Mouse (Mus musculus): ENCODE measurements around the gene Sec14l4. TPM values are rescaled to one million over a fixed set of nuclear protein-coding genes. Genes with fewer than 3 reads are reported as not detected.

Sec14l4 gene
- 0.67 and 1.1 TPM in 2 replicates for polyA plus RNA-seq (2015; fragmentation: Nextera tagmentation; extraction: Ambion mirVana)

DNA sequence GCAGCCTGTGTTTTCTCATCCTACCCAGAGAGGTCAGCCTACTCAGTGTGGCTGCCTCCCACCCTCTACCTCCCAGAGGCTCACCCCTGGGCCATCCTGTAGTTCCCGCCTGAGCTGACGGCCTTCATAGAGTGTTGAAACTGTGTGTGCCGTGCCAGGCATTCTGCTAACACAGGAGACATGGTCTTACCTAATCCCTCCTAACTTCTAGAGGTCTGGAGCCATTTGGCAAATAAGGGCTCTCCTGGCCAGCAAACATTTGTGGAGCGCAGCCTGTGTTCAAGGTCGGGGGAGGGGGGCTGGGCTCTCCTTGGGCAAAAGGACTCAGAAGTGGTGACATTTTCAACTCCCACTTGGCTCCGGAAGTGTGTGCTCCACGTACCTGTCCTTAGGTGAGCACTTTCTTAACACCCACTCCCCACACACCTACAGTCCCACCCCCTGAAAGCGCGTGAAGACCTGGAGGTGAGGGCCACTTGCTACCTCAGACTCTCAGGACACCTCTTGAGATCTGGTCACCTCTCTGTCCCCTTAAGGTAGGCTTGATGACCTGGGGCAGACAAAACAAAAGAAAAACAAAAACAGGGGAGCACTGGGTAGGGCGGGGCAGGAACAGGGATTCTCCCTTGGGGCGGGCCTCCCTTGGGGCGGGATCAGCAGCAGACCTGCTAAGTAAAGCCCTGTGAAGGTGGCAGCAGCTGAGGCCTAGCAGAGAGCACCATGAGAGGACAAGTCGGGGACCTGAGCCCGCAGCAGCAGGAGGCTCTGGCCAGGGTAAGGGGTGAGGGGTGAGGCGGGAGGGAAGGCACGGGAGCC is at the start of gene Sec14l4:
Gene Sec14l4, plus strand, starts transcription at position 337 of the 816 bp plus-strand sequence.
- Histone ChIP-seq H3K4me1 (no peaks in the 10 kb centered on the region), H3K9me3 (no peaks in the 10 kb centered on the region), H3K27ac (no peak within 1 kb of the TSS), H3K27me3 (peaks cover 12% of the 10 kb centered on the region; the same call in 1 of the 2 replicates), H3K4me3 (no peak within 1 kb of the TSS), H3K4me2 (no peak within 1 kb of the TSS), H3K9ac (no peak within 1 kb of the TSS), H3K36me3 (no peaks in the 10 kb centered on the region)
- WGBS: 29% methylated on average over 15 of the region's 16 CpGs
- ATAC-seq (ENCODE audit: insufficient number of reproducible peaks, low FRiP score, low TSS enrichment, low read depth): no peak

DNA sequence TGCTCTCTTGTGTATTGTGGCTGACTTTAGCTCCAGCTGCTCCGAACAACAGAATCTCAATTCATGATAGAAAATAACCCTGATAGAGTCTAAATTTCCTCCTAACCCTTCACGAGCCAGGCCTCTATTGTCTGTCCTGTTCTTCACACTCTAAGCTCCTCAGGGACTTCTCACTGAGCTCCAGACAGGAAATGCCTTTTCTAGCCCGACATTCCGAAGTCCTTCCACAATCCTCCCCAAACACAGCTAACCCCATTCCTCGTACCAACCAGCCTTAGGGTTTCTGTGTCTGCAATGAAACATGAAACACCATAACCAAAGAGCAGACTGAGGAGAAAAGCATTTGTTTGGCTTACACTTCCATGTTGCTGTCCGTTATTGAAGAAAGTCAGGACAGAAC is 49.7 kb upstream of the Sec14l4 start:
- no peaks in the 10 kb centered on the region for H3K9me3 ChIP-seq
- WGBS: 54% methylated on average over 6 of the region's 6 CpGs
- H3K36me3 ChIP-seq: peaks cover 44% of the 10 kb centered on the region
- H3K27ac ChIP-seq: 0 out of 2 replicates have a peak overlapping the region, but pooled peaks have one; percentile 27
- no peak overlapping the region for H3K9ac ChIP-seq
- no peaks in the 10 kb centered on the region for H3K27me3 ChIP-seq
- H3K4me2 ChIP-seq: no peak overlapping the region
- peaks cover 13% of the 10 kb centered on the region for H3K4me1 ChIP-seq
- no peak for ATAC-seq (ENCODE audit: insufficient number of reproducible peaks, low FRiP score, low TSS enrichment, low read depth)
- no peak overlapping the region for H3K4me3 ChIP-seq

DNA sequence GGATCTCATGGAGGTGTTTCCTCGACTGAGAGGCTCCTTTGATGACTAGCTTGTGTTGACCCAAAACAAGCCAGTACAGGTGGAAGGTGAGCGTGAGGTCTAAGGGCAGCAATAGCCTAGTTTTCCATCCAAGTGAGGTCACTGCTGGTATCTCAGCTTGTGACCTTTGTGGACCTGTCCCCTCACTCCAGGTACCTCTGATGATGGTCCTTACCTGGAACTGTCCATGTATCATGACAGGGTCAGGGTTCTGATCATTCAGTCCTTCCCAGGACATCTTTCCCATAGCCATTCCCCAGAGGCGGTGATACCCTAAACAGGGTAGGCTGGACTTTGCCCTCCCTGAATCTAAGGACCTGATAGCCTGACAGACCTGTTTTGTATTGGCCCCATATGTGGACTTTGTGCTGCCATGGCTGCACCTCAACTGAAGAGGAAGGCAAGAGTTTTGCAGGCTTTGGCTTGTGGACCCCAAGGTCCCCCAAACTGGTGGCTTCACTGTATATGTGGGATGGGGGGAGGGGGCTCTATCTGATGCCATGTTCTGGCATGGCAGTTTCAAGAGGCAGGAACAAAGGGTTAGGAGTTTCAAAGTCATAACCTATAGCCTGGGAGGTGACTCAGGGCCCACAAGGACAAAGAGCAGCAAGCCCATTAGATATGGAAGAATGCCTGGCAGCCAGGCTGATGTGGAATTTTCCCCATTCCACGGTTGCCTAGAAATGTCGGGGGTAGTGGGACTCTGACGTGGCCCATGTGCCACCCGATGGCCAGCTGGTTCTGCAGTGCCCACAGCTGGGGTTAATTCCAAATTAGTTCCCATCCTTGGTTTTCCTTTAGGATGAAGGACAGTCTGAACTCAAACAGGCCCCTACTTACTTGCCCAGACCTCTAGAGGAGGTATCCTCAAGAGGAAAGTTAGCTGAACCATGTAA is 48.7 kb upstream of the Sec14l4 start:
- H3K4me2 ChIP-seq: no peak overlapping the region
- no peaks in the 10 kb centered on the region for H3K27me3 ChIP-seq
- no peak; the same call in 1 of the 2 replicates for ATAC-seq (ENCODE audit: insufficient number of reproducible peaks, low FRiP score, low TSS enrichment, low read depth)
- H3K36me3 ChIP-seq: peaks cover 34% of the 10 kb centered on the region
- H3K9ac ChIP-seq: no peak overlapping the region
- peaks cover 13% of the 10 kb centered on the region for H3K4me1 ChIP-seq
- H3K4me3 ChIP-seq: no peak overlapping the region
- WGBS: 64% methylated on average over 7 of the region's 7 CpGs
- no peaks in the 10 kb centered on the region for H3K9me3 ChIP-seq
- peak overlapping the region; percentile 14; the same call in 1 of the 2 replicates for H3K27ac ChIP-seq

DNA sequence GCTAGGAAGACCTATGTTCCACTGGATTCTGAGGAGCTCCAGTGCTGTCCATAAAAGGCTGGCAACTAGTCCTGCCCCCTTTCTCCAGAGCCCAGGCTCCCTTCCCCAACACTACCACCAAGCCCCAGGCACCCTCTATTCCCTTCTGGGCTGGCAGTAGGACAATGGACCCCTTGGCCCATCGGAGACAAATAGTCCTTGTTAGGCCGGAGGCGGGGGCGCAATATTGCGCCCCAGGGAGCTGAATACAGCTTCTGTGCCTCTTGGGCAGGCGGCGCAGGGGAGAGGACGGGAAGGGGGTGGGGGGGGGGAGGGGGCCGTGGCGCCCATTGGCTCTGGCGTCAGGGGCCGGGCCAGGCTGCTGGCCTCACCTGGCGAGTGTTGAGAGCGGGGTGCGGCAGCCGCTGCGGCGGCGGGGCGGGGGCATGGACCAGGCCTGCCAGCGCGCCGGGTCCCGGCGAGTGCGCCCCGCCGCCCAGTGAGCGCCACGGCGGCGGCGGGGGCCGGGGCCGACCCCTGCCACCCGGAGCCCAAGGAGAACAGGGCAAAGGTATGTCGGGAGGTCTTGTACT is 47.9 kb upstream of the Sec14l4 start, which contains the start of gene Gal3st1:
Gene Gal3st1, plus strand, starts transcription at position 346 of the 572 bp plus-strand sequence.
- H3K36me3 ChIP-seq: peaks cover 25% of the 10 kb centered on the region
- no peaks in the 10 kb centered on the region for H3K27me3 ChIP-seq
- H3K4me1 ChIP-seq: peaks cover 13% of the 10 kb centered on the region
- ATAC-seq (ENCODE audit: insufficient number of reproducible peaks, low FRiP score, low TSS enrichment, low read depth): peak; percentile 32; the same call in 1 of the 2 replicates
- peak within 1 kb of the TSS; percentile 36 for H3K4me3 ChIP-seq
- under 1% methylated on average over 34 of the region's 37 CpGs for WGBS
- H3K4me2 ChIP-seq: peak within 1 kb of the TSS; percentile 56
- no peaks in the 10 kb centered on the region for H3K9me3 ChIP-seq
- H3K9ac ChIP-seq: no peak within 1 kb of the TSS; the same call in 1 of the 2 replicates
- H3K27ac ChIP-seq: peak within 1 kb of the TSS; percentile 14; the same call in 1 of the 2 replicates

DNA sequence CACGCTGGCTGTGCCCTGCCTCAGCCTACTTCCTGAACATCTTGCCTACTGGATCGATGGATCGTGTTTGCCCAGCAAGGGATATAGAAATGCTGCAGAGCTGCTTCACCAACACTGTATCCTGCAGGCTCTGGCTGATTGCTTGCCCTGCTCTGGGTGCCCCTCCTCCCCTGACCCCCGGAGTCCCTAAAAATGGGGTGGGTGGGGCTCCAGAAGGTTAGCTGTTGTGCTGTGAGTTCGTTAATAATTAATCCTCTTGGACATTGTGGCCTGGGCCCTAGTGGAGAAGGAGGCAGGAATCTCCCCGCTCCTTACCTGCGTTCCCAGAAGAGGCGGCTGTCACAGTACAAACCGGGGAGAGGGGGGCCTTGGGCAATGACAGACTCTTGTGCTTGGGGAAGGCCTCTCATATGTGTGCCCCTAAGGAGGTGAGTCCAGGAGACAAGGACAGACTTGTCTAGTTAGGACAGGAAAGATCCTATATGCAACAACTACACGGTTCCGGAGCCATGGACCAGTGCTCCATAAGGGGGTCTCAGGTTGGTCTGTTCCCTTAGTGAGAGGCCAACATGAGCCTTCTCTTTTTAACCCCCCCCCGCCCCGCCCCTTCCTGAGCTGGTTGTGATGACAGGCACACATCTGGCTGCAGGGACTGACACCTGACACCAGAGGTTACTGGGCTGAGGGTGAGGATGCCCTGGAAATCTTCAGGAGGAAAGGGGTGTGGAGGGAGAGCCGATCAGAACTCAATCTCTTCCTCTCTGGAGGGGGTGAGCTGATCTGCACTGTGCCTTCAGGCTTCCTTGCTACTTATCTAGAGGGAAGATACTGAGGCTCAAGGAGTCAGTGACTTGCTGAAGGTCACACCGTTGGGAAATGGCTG is 47.2 kb upstream of the Sec14l4 start:
- peak overlapping the region; percentile 36 for H3K4me3 ChIP-seq
- no peak overlapping the region; the same call in 1 of the 2 replicates for H3K9ac ChIP-seq
- peaks cover 13% of the 10 kb centered on the region for H3K4me1 ChIP-seq
- H3K27me3 ChIP-seq: no peaks in the 10 kb centered on the region
- ATAC-seq (ENCODE audit: insufficient number of reproducible peaks, low FRiP score, low TSS enrichment, low read depth): no peak
- H3K4me2 ChIP-seq: peak overlapping the region; percentile 56
- H3K27ac ChIP-seq: no peak overlapping the region
- peaks cover 18% of the 10 kb centered on the region for H3K36me3 ChIP-seq
- 11% methylated on average over 15 of the region's 15 CpGs for WGBS
- no peaks in the 10 kb centered on the region for H3K9me3 ChIP-seq

DNA sequence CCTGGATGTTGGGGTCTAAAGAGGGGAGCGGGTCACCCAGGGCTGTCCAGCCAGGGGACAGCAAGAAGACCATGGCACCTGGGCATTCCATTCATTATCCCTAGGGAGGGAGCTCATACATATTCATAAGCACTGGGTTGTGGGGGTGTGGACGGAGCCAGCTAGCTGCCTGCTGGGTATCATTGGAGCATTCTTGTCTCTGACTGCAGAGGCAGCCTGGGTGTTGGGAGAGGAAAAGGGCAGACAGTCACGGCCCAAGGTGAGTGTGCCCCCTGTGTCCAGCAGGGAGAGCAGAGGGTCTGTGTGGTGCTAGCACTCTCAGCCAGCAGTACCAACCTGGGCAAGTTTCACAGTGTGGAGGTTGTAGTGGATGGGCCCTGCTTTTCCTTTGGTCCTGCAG is 41.5 kb upstream of the Sec14l4 start:
- no peaks in the 10 kb centered on the region for H3K4me1 ChIP-seq
- H3K4me3 ChIP-seq: no peak overlapping the region
- H3K36me3 ChIP-seq: no peaks in the 10 kb centered on the region
- WGBS: 64% methylated on average over 3 of the region's 3 CpGs
- no peak overlapping the region for H3K9ac ChIP-seq
- no peak overlapping the region for H3K4me2 ChIP-seq
- no peak overlapping the region for H3K27ac ChIP-seq
- no peaks in the 10 kb centered on the region for H3K9me3 ChIP-seq
- no peak for ATAC-seq (ENCODE audit: insufficient number of reproducible peaks, low FRiP score, low TSS enrichment, low read depth)
- no peaks in the 10 kb centered on the region for H3K27me3 ChIP-seq

DNA sequence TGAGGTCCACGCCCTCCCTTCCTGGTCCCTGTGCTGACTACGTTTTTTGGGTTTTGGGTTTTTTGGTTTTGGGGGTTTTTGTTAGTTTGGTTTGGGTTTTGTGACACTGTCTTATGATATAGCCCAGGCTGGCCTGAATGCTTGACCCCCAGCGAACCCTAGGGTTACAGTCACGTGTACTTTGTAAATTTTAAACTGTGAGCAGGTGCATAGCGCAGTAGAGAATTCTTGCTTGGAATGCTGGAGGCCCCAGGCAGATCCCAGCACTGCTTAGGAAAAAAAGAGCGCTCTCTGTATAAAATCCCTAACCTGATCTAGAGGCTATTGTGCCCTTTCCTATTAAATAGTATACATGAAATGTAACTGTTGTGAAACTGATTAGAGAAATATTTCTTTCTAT is 38.1 kb upstream of the Sec14l4 start:
- no peaks in the 10 kb centered on the region for H3K36me3 ChIP-seq
- no peak overlapping the region for H3K4me2 ChIP-seq
- no peak overlapping the region for H3K27ac ChIP-seq
- H3K4me3 ChIP-seq: no peak overlapping the region
- no peaks in the 10 kb centered on the region for H3K9me3 ChIP-seq
- no peak for ATAC-seq (ENCODE audit: insufficient number of reproducible peaks, low FRiP score, low TSS enrichment, low read depth)
- H3K4me1 ChIP-seq: peaks cover 5% of the 10 kb centered on the region
- WGBS: 65% methylated on average over 6 of the region's 6 CpGs
- peaks cover 14% of the 10 kb centered on the region for H3K27me3 ChIP-seq
- no peak overlapping the region for H3K9ac ChIP-seq

DNA sequence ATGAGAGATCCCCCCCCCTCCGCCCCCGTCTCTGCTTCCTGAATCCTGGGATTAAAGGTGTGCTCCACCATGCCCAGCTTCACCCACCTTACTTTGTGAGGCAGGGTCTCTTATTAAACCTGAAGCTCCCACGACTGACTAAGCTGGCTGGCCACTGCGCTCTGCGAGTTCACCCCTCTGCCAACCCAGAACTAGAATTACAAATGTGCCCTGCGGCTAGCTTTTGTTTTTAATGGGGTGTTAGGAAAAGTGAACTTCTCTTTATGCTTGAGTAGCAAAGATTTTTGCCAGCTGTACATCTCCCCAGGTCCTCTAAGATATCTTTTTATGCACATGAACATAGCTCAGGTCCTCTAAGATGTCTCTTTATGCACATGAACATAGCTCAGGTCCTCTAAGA is 37.3 kb upstream of the Sec14l4 start:
- Histone ChIP-seq H3K9ac (no peak overlapping the region), H3K4me1 (peaks cover 13% of the 10 kb centered on the region), H3K36me3 (no peaks in the 10 kb centered on the region), H3K27me3 (peaks cover 22% of the 10 kb centered on the region), H3K4me2 (no peak overlapping the region), H3K4me3 (no peak overlapping the region), H3K9me3 (no peaks in the 10 kb centered on the region), H3K27ac (no peak overlapping the region)
- 66% methylated on average over 6 of the region's 6 CpGs for WGBS
- no peak for ATAC-seq (ENCODE audit: insufficient number of reproducible peaks, low FRiP score, low TSS enrichment, low read depth)

DNA sequence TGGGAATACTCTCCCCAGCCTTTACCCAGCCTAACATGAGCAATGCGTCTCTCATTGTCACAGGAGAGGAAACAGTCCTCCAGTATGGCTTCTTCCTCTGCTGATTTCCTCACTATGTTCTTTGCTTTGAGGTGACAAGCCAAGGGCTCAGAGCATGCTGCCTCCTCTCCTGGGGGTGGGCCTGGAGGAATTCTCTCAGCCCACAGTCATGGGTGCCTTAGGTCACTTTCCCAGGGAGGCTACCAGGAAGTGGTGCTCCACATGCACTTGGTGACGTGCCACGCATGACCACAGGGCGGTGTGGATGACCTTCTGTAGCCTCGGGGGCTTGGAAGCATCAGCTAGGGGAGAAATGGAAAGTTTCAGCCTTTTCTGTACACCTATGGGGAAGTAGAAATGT is 35.8 kb upstream of the Sec14l4 start:
- H3K27me3 ChIP-seq: peaks cover 24% of the 10 kb centered on the region
- 77% methylated on average over 5 of the region's 5 CpGs for WGBS
- H3K36me3 ChIP-seq: no peaks in the 10 kb centered on the region
- no peak overlapping the region for H3K27ac ChIP-seq
- H3K9ac ChIP-seq: no peak overlapping the region
- ATAC-seq (ENCODE audit: insufficient number of reproducible peaks, low FRiP score, low TSS enrichment, low read depth): no peak
- H3K4me2 ChIP-seq: no peak overlapping the region
- no peaks in the 10 kb centered on the region for H3K9me3 ChIP-seq
- H3K4me1 ChIP-seq: peaks cover 14% of the 10 kb centered on the region
- H3K4me3 ChIP-seq: no peak overlapping the region

DNA sequence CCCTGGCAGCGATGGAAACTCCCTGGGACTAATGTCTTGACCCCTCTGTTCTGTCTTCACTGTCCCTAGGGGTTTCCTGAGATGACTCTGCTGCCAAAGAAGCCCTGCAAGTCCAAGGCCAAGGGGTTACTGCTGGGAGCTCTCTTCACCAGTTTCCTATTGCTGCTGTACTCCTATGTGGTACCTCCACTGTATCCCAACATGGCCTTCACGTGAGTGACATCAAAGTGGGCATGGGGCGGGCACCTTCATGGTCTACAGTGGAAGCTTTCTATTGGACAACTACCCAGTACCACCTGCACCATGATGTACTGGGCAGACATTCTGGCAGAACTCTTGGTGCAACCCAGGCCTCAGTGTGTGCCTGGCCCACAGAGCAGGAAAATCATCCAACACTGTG is 34.4 kb upstream of the Sec14l4 start:
- peaks cover 14% of the 10 kb centered on the region for H3K4me1 ChIP-seq
- H3K9me3 ChIP-seq: no peaks in the 10 kb centered on the region
- no peak overlapping the region for H3K9ac ChIP-seq
- WGBS: 88% methylated on average over 3 of the region's 3 CpGs
- H3K27me3 ChIP-seq: peaks cover 24% of the 10 kb centered on the region
- no peaks in the 10 kb centered on the region for H3K36me3 ChIP-seq
- no peak overlapping the region for H3K4me3 ChIP-seq
- no peak for ATAC-seq (ENCODE audit: insufficient number of reproducible peaks, low FRiP score, low TSS enrichment, low read depth)
- H3K27ac ChIP-seq: no peak overlapping the region
- no peak overlapping the region for H3K4me2 ChIP-seq
